Mouse (Mus musculus) heart, adult 8-10 months (tissue): ENCODE measurements around the gene Gm1043. TPM values are rescaled to one million over a fixed set of nuclear protein-coding genes. Genes with fewer than 3 reads are reported as not detected.

ENCODE experiments used
- DNase-seq: peaks from one replicate; pipeline ENCODE4 v3.0.0; 2022; ENCODE audit warnings: low spot score
- total RNA-seq, 4 experiments: library from RNA; stranded (reverse); gene quantifications; 2 replicates each; pipeline ENCODE4 v1.2.4; 2022

Gm1043 gene
- total RNA-seq, 4 experiments from 2014 or later = 0.25 TPM; not detected in 3

GRCm38 (mm10) chr5:37066703-37067568 is 18.2 kb upstream of the Gm1043 start:
- DNase-seq = no peak

GRCm38 (mm10) chr5:37073660-37074059 is 11.5 kb upstream of the Gm1043 start:
- DNase-seq = no peak

- no peak for DNase-seq
Observed at GRCm38 (mm10) chr5:37076692-37077329, 8.4 kb upstream of the Gm1043 start.

GRCm38 (mm10) chr5:37077330-37077698 is 7.9 kb upstream of the Gm1043 start:
- DNase-seq = no peak

GRCm38 (mm10) chr5:37079484-37079883 is 5.7 kb upstream of the Gm1043 start:
- DNase-seq = no peak

- no peak for DNase-seq
Observed at GRCm38 (mm10) chr5:37080601-37081000, 4.6 kb upstream of the Gm1043 start.

GRCm38 (mm10) chr5:37082420-37082819 is 2.8 kb upstream of the Gm1043 start:
- no peak for DNase-seq

- DNase-seq = no peak
Observed at GRCm38 (mm10) chr5:37083209-37083770, 1.9 kb upstream of the Gm1043 start.

- DNase-seq = no peak
Observed at GRCm38 (mm10) chr5:37083850-37084249, 1.3 kb upstream of the Gm1043 start.

GRCm38 (mm10) chr5:37085918-37086317 is 748 bp downstream of the Gm1043 start:
- DNase-seq = no peak

GRCm38 (mm10) chr5:37087786-37088185 is 2.6 kb downstream of the Gm1043 start:
- DNase-seq = no peak

- no peak for DNase-seq
Observed at GRCm38 (mm10) chr5:37088342-37089108, 3.4 kb downstream of the Gm1043 start.

- no peak for DNase-seq
Observed at GRCm38 (mm10) chr5:37091171-37091628, 6.0 kb downstream of the Gm1043 start.

- DNase-seq = no peak
Observed at GRCm38 (mm10) chr5:37094941-37095340, 9.8 kb downstream of the Gm1043 start.

- no peak for DNase-seq
Observed at GRCm38 (mm10) chr5:37097591-37097990, 12.4 kb downstream of the Gm1043 start.

- DNase-seq = no peak
Observed at GRCm38 (mm10) chr5:37100813-37101212, 15.6 kb downstream of the Gm1043 start.

GRCm38 (mm10) chr5:37101631-37102030 is 16.5 kb downstream of the Gm1043 start:
- DNase-seq = no peak

- DNase-seq = no peak
Observed at GRCm38 (mm10) chr5:37102056-37102455, 16.9 kb downstream of the Gm1043 start.

- no peak for DNase-seq
Observed at GRCm38 (mm10) chr5:37105531-37106456, 20.6 kb downstream of the Gm1043 start.

- no peak for DNase-seq
Observed at GRCm38 (mm10) chr5:37107111-37107510, 21.9 kb downstream of the Gm1043 start.

- DNase-seq = no peak
Observed at GRCm38 (mm10) chr5:37107611-37108010, 22.4 kb downstream of the Gm1043 start.
